Mouse (Mus musculus) kidney, postnatal 0 days (tissue): ENCODE measurements around the gene Leng9. TPM values are rescaled to one million over a fixed set of nuclear protein-coding genes. Genes with fewer than 3 reads are reported as not detected.
A peak's percentile ranks its signal among the peaks of the same experiment; 100 is the strongest.

Experiments used
- ATAC-seq: fragments of 200-750 bp; cut with Nextera tagmentation; replicated peaks from 2 replicates; pipeline ENCODE4 v1.8.0; 2017; ENCODE audit warnings: low read depth, moderate number of reproducible peaks, moderate TSS enrichment, moderate library complexity; ENCODE audit not compliant: low FRiP score
- DNase-seq: peaks from one replicate; pipeline ENCODE4 v3.0.0-alpha.2; 2016; ENCODE audit warnings: low spot score
- H3K27ac ChIP-seq: fragments of 300-500 bp; sonication (generic); 2 replicates; pipeline ENCODE4 v1.5.1; 2014; ENCODE audit warnings: mild to moderate bottlenecking
- H3K27me3 ChIP-seq: fragments of 300-500 bp; sonication (generic); 2 replicates; pipeline ENCODE4 v1.6.1; 2014; ENCODE audit warnings: low read length, mixed read lengths; ENCODE audit not compliant: insufficient read depth
- H3K36me3 ChIP-seq: fragments of 300-500 bp; sonication (generic); 2 replicates; pipeline ENCODE4 v1.6.1; 2014; ENCODE audit warnings: low read length, mixed read lengths; ENCODE audit not compliant: insufficient read depth
- H3K4me1 ChIP-seq: fragments of 300-500 bp; sonication (generic); replicated peaks from 2 replicates; pipeline ENCODE4 v1.6.1; 2014; ENCODE audit warnings: antibody characterized with exemption, low read length, mixed read lengths; ENCODE audit not compliant: insufficient read depth
- H3K4me2 ChIP-seq: fragments of 300-500 bp; sonication (generic); 2 replicates; pipeline ENCODE4 v1.6.1; 2014; ENCODE audit warnings: mild to moderate bottlenecking, low read length, moderate library complexity, mixed read lengths
- H3K4me3 ChIP-seq: fragments of 300-500 bp; sonication (generic); replicated peaks from 2 replicates; pipeline ENCODE4 v1.5.1; 2014; ENCODE audit warnings: low read depth, low read length
- H3K9ac ChIP-seq: fragments of 300-500 bp; sonication (generic); 2 replicates; pipeline ENCODE4 v1.6.1; 2014; ENCODE audit warnings: low read depth, low read length
- H3K9me3 ChIP-seq: fragments of 300-500 bp; sonication (generic); replicated peaks from 2 replicates; pipeline ENCODE4 v1.6.1; 2016; ENCODE audit warnings: low read length, inconsistent platforms, mixed read lengths
- CTCF ChIP-seq: IDR thresholded peaks from 2 replicates; pipeline ENCODE4 v1.5.1; 2016; ENCODE audit warnings: antibody characterized with exemption, low read depth, mild to moderate bottlenecking, moderate library complexity
- WGBS: fragments of 180-500 bp; shearing (Covaris S2); extraction: QIAGEN DNeasy Blood & Tissue Kit; methylation state at CpG from one replicate; pipeline ENCODE4 v1.1.7; 2014; 5-methylcytosine and 5-hydroxymethylcytosine counted together
- polyA plus RNA-seq: library from polyadenylated mRNA; unstranded; fragments of >200 nt; fragmentation: Nextera tagmentation; extraction: Ambion mirVana; gene quantifications from 2 replicates; pipeline ENCODE4 v1.2.1, GENCODE M21; 2015

Leng9 gene
- polyA plus RNA-seq, 1 experiment from 2014 or later: 4.1 TPM

DNA sequence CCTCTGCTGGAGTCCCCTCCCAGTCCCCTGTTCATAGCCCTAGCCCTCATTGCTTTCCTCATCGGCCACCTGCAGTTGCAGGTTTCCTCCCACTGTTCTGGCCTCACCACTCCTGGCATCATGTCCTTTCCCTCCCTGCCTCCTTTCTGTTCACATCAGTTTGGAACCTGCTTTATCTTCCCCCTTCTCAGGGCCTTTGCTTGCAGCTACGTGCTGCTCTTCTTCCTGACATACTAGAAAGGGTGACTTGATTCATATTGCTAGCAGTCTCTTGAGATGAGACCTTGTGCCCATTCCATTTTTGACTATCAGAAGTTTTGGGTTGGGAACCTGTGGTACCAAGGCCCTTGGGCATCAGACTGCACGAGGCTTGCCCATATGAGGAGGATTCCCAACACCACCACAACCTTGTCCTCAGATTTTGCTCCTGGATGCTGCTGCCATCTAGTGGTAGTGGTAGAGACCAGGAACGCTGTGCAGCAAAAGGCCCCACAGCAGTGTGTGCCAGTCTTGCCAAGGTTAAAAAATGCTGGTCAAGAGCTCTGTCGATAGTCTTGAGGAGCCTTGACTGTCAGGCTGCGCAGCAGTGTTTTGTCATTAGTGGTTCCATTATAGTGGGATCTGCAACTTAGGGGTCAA, 4.5 kb downstream of the Leng9 start:
- H3K4me2 ChIP-seq: no peak overlapping the region
- peak; percentile 79 for TF ChIP-seq CTCF
- peak; percentile 54 for DNase-seq
- peaks cover 17% of the 10 kb centered on the region for H3K4me1 ChIP-seq
- H3K27ac ChIP-seq: no peak overlapping the region
- H3K27me3 ChIP-seq: no peaks in the 10 kb centered on the region
- no peaks in the 10 kb centered on the region for H3K9me3 ChIP-seq
- ATAC-seq: no peak
- WGBS: 66% methylated on average over 6 of the region's 6 CpGs
- H3K9ac ChIP-seq: no peak overlapping the region
- no peak overlapping the region for H3K4me3 ChIP-seq
- peaks cover 68% of the 10 kb centered on the region for H3K36me3 ChIP-seq

DNA sequence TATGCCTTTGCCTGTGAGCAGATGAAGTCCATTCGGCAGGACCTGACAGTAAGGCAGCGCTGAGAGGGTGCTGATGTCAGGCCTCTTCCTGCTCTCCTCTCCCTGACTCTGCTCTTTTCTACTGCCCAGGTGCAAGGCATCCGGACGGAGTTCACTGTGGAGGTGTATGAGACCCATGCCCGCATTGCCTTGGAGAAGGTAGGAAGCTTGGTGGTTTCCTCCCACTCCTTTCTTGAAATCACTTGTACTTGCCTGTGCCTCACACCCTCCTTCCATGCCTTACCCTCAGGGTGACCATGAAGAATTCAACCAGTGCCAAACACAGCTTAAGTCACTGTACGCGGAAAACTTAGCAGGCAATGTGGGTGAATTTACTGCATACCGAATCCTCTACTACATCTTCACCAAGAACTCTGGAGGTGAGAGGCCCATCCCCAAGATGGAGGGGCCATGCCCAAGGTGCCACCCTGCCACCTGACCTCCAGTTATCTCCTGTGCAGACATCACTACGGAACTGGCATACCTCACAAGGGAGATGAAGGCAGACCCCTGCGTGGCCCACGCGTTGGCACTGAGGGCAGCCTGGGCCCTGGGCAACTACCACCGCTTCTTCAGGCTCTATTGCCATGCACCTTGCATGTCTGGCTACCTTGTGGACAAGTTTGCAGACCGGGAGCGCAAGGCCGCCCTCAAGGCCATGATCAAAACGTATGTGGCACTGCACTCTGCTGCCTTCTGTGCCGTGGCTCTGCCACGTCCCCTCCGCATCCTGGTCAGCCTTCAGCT, 5.2 kb downstream of the Leng9 start:
- no peak overlapping the region for H3K27ac ChIP-seq
- H3K4me3 ChIP-seq: no peak overlapping the region
- no peak for TF ChIP-seq CTCF
- H3K4me1 ChIP-seq: peaks cover 10% of the 10 kb centered on the region
- WGBS: 93% methylated on average over 20 of the region's 20 CpGs
- peaks cover 74% of the 10 kb centered on the region for H3K36me3 ChIP-seq
- no peak overlapping the region for H3K9ac ChIP-seq
- no peaks in the 10 kb centered on the region for H3K27me3 ChIP-seq
- no peaks in the 10 kb centered on the region for H3K9me3 ChIP-seq
- H3K4me2 ChIP-seq: no peak overlapping the region
- no peak for ATAC-seq
- DNase-seq: no peak

DNA sequence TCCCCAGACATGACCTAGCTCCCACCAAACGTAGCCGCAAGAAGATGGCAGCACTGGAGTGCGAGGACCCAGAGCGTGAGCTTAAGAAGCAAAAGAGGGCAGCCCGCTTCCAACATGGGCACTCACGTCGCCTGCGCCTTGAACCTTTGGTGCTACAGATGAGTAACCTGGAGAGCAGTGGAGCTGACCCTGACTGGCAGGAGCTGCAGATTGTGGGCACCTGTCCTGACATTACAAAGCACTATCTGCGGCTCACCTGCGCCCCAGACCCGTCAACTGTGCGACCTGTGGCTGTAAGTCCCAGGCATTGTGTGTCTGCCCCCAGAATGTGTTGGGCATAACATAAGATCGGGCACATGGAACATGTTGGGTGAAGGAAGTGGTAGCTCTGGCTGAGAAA, 6.1 kb downstream of the Leng9 start:
- peaks cover 83% of the 10 kb centered on the region for H3K36me3 ChIP-seq
- no peak for ATAC-seq
- H3K27me3 ChIP-seq: no peaks in the 10 kb centered on the region
- H3K4me2 ChIP-seq: no peak overlapping the region
- WGBS: 93% methylated on average over 13 of the region's 13 CpGs
- H3K27ac ChIP-seq: no peak overlapping the region
- H3K9ac ChIP-seq: no peak overlapping the region
- no peak overlapping the region for H3K4me3 ChIP-seq
- no peaks in the 10 kb centered on the region for H3K9me3 ChIP-seq
- H3K4me1 ChIP-seq: peaks cover 9% of the 10 kb centered on the region
- no peak for DNase-seq
- TF ChIP-seq CTCF: no peak

DNA sequence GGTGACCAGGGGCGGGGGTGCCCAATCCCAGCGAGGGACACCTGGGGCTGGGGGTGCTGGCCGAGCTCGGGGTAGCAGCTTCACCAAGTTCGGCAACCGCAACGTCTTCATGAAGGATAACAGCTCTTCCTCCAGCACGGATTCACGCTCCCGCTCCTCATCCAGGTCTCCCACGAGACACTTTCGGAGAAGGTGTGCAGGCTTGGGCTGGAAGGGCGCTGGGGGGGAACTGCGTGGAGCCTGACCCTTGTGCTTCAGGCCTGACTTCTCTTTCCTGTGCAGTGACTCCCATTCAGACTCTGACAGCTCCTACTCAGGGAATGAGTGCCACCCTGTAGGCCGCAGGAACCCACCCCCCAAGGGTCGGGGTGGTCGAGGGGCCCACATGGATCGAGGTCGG, 6.7 kb downstream of the Leng9 start:
- no peaks in the 10 kb centered on the region for H3K27me3 ChIP-seq
- peaks cover 4% of the 10 kb centered on the region for H3K4me1 ChIP-seq
- no peak for TF ChIP-seq CTCF
- no peak overlapping the region for H3K9ac ChIP-seq
- H3K36me3 ChIP-seq: peaks cover 87% of the 10 kb centered on the region
- WGBS: 95% methylated on average over 19 of the region's 19 CpGs
- no peak overlapping the region for H3K27ac ChIP-seq
- H3K9me3 ChIP-seq: no peaks in the 10 kb centered on the region
- H3K4me2 ChIP-seq: no peak overlapping the region
- H3K4me3 ChIP-seq: no peak overlapping the region
- no peak for DNase-seq
- ATAC-seq: no peak

DNA sequence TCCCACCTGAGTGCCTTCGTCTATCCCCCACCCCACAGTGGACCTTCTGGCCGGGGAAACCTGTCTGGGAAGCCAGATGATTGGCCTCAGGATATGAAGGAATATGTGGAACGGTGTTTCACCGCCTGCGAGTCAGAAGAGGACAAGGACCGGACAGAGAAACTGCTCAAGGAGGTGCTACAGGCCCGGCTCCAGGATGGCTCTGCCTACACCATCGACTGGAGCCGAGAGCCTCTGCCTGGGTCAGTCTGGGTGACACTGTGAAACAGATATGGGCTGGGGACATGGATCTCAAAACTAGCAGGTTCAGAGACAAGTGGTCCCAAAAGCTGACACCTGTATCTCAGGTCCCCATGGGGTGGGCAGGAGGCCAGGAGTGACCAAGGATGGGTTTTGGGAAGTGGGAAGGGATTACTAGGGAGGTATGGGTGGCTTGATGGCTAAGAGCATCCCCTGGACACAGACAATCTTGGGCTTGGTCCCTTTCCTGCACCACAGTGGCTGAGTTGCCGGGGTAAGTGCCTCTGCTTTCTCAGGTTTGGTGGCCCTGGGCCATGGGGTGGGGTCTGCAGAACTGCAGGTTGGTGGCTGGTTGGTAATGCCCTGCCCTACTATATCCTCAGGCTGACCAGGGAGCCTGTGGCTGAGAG, 7.3 kb downstream of the Leng9 start:
- peaks cover 87% of the 10 kb centered on the region for H3K36me3 ChIP-seq
- H3K4me2 ChIP-seq: no peak overlapping the region
- no peak for ATAC-seq
- H3K9ac ChIP-seq: no peak overlapping the region
- no peak for TF ChIP-seq CTCF
- peaks cover 5% of the 10 kb centered on the region for H3K4me1 ChIP-seq
- WGBS: 91% methylated on average over 10 of the region's 10 CpGs
- no peaks in the 10 kb centered on the region for H3K27me3 ChIP-seq
- no peaks in the 10 kb centered on the region for H3K9me3 ChIP-seq
- DNase-seq: no peak
- H3K27ac ChIP-seq: no peak overlapping the region
- H3K4me3 ChIP-seq: no peak overlapping the region

DNA sequence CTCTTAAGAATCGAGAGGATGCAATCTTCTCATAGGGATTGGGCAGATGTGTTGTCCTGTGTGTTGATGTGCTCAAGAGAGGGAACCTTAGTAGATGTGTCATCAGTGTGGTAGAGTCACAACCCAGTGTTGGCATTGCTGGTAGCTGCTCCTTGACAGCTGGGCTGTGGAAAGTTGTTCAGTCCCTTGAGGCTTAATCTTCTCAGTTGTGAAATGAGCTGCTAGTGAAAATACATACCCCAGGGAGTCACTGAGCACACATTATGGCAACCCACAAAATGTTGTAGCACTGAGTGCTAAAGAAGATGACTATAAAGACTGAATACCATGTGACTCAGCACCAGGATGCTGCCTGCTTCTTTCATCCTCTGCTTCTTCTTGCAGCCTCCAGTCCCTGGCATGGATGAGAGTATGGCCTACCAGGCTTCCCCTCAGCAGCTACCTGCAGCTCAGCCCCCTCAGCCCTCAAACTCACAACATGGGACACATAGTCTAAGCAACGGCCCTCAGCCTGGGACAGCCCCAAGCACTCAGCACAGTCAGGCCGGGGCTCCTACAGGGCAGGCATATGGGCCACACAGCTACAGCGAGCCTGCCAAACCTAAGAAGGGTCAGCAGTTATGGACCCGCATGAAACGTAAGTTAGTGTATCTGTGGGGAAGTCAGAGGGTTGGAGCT, 8.4 kb downstream of the Leng9 start:
- H3K9me3 ChIP-seq: no peaks in the 10 kb centered on the region
- 94% methylated on average over 6 of the region's 6 CpGs for WGBS
- no peak for ATAC-seq
- DNase-seq: no peak
- no peak overlapping the region for H3K4me3 ChIP-seq
- H3K9ac ChIP-seq: no peak overlapping the region
- no peak overlapping the region for H3K4me2 ChIP-seq
- no peak overlapping the region for H3K27ac ChIP-seq
- peaks cover 8% of the 10 kb centered on the region for H3K4me1 ChIP-seq
- peaks cover 77% of the 10 kb centered on the region for H3K36me3 ChIP-seq
- no peaks in the 10 kb centered on the region for H3K27me3 ChIP-seq
- TF ChIP-seq CTCF: no peak
